Mouse (Mus musculus): ENCODE measurements around the gene Olfr594.
"Not testable (repeated sequence)": the region's sequence is repeated elsewhere in the genome, so short reads cannot be mapped to it uniquely, and the experiment has no call there.

Olfr594 gene

DNA sequence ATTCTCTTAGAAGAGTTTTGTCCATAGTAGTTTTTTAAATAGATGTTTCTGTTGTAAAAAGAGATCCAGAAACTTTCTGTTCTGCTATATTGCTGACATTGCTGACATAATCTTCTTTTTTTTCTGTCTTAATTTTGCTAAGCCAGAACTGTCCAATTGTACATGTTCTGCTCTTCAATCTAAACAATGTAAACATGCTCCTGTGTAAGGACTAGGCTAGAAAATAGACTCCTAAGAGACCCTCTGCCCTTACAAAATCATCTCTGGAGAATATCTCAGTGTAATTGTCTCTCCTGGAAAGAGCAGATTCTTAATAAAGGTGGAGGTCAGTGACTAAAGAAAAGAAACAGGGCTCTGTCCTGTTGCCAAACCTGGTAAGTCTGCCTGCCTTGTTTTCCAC, at the start of gene Olfr594:
Gene Olfr594 (plus strand): TSS at position 301 of the 400 bp plus-strand sequence.
- DNase-seq (ENCODE audit: low spot score), result no peak

DNA sequence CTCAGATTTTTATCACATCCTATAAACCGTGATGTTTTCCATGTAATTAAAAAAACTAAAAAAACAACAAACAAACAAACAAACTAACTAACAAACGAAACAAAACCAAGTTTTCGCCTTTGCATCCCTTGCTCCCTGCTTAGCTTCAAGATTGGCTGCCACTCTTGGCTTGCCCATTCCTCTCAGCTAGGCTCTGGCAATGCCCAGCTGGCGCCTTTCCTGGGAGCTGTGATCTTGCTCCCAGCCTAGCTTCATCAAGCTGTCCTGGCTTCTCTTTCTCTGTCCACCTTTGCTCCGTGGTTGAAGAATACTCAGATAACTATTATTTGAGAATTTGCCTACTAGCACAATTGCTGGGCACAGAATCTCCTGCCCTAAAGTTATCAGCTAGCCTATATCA, 47.1 kb upstream of the Olfr594 start:
- no peak for DNase-seq (ENCODE audit: low spot score)

- no peak for DNase-seq (ENCODE audit: low spot score)
Measured at GRCm38 (mm10) chr7:103178240-103178639, 38.6 kb upstream of the Olfr594 start, which contains the start of gene Olfr591. Olfr591 (minus strand) TSS chr7:103178340.

- DNase-seq (ENCODE audit: low spot score), result not testable (repeated sequence)
Measured at GRCm38 (mm10) chr7:103184503-103184902, 32.3 kb upstream of the Olfr594 start, which contains the start of gene Olfr592. Olfr592 (plus strand) TSS chr7:103184803.

- no peak for DNase-seq (ENCODE audit: low spot score)
Measured at GRCm38 (mm10) chr7:103211562-103211961, 5.2 kb upstream of the Olfr594 start, which contains the start of gene Olfr593. Olfr593 (plus strand) TSS chr7:103211862.

DNA sequence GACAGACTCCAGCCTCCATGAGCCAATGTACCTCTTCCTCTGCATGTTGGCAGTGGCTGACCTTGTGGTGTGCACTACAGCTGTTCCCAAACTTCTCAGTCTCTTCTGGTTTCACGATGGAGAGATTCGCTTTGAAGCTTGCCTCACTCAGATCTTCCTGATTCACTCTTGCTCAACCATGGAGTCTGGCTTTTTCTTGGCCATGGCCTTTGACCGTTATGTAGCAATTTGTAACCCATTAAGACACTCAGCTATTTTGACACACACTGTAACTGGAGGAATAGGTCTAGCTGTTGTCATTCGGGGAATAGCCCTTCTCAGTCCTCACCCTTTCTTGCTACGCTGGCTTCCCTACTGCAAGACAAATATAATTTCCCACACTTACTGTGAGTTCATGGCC, 4.7 kb upstream of the Olfr594 start:
- DNase-seq (ENCODE audit: low spot score), result not testable (repeated sequence)

DNA sequence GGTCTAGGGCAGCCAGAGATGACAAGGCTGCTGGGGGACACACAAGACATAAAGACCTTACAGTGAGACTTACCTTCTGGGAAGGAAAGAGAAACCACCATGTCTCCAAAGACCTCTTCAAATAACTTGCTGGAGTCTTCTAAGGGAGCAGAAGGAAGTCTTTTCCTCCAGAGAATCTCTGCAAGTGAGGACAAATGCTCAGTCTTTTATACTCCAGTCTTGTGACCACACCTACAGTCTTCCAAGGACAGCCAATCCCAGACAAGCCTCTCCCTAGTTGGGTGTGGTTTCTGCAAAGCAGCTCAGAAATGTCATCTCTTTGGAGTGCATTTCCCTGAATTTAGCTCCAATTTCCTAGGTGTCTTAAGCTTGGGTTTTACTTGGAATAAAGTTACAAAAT, 35.6 kb downstream of the Olfr594 start, which contains the start of gene Usp17ld:
Gene Usp17ld (minus strand): TSS at position 101 of the 400 bp plus-strand sequence.
- not testable (repeated sequence) for DNase-seq (ENCODE audit: low spot score)

Data from embryo, embryonic 10 days (tissue).